Mouse (Mus musculus) forebrain, embryonic 13.5 days (tissue): ENCODE results near the gene Guca2b. TPM values are rescaled to one million over a fixed set of nuclear protein-coding genes. Genes with fewer than 3 reads are reported as not detected.

Experiments used
- ATAC-seq: fragments of 200-750 bp; cut with Nextera tagmentation; 2 replicates; pipeline ENCODE4 v1.8.0; 2017
- H3K27ac ChIP-seq: fragments of 300-500 bp; sonication (generic); 2 replicates; pipeline ENCODE4 v1.5.1; 2015; ENCODE audit warnings: inconsistent platforms, mild to moderate bottlenecking, moderate library complexity
- H3K27me3 ChIP-seq: fragments of 300-500 bp; sonication (generic); 2 replicates; pipeline ENCODE4 v1.6.1; 2015; ENCODE audit warnings: mild to moderate bottlenecking, inconsistent platforms
- H3K36me3 ChIP-seq: fragments of 300-500 bp; sonication (generic); 2 replicates; pipeline ENCODE4 v1.6.1; 2015; ENCODE audit warnings: mild to moderate bottlenecking, inconsistent platforms; ENCODE audit not compliant: poor library complexity, severe bottlenecking
- H3K4me1 ChIP-seq: fragments of 300-500 bp; sonication (generic); 2 replicates; pipeline ENCODE4 v1.6.1; 2015; ENCODE audit warnings: inconsistent platforms
- H3K4me2 ChIP-seq: fragments of 300-500 bp; sonication (generic); 2 replicates; pipeline ENCODE4 v1.6.1; 2015; ENCODE audit warnings: inconsistent platforms, mild to moderate bottlenecking, moderate library complexity
- H3K4me3 ChIP-seq: fragments of 300-500 bp; sonication (generic); 2 replicates; pipeline ENCODE4 v1.5.1; 2015; ENCODE audit warnings: mild to moderate bottlenecking, inconsistent platforms
- H3K9ac ChIP-seq: fragments of 300-500 bp; sonication (generic); 2 replicates; pipeline ENCODE4 v1.6.1; 2015; ENCODE audit warnings: mild to moderate bottlenecking, inconsistent platforms
- H3K9me3 ChIP-seq: fragments of 300-500 bp; sonication (generic); replicated peaks from 2 replicates; pipeline ENCODE4 v1.6.1; 2016; ENCODE audit warnings: inconsistent platforms
- WGBS: fragments of 180-500 bp; shearing (Covaris S2); methylation state at CpG from one replicate; pipeline ENCODE4 v1.1.7; 2015; 5-methylcytosine and 5-hydroxymethylcytosine counted together
- polyA plus RNA-seq: library from polyadenylated mRNA; unstranded; fragments of >200 nt; fragmentation: Nextera tagmentation; extraction: Ambion mirVana; gene quantifications from 2 replicates; pipeline ENCODE4 v1.2.1, GENCODE M21; 2015

Guca2b gene
- polyA plus RNA-seq, 1 experiment from 2014 or later: not detected

GRCm38 (mm10) chr4:119669356-119670209 is 10.8 kb upstream of the Guca2b start:
- no peak overlapping the region for H3K9ac ChIP-seq
- no peak overlapping the region; the same call in 1 of the 2 replicates for H3K4me2 ChIP-seq
- H3K27ac ChIP-seq: peak overlapping the region; percentile 81
- peaks cover 21% of the 10 kb centered on the region for H3K4me1 ChIP-seq
- no peak overlapping the region for H3K4me3 ChIP-seq
- ATAC-seq: peak; percentile 84
- H3K36me3 ChIP-seq: no peaks in the 10 kb centered on the region
- 58% methylated on average over 10 of the region's 10 CpGs for WGBS
- no peaks in the 10 kb centered on the region for H3K27me3 ChIP-seq
- no peaks in the 10 kb centered on the region for H3K9me3 ChIP-seq

DNA sequence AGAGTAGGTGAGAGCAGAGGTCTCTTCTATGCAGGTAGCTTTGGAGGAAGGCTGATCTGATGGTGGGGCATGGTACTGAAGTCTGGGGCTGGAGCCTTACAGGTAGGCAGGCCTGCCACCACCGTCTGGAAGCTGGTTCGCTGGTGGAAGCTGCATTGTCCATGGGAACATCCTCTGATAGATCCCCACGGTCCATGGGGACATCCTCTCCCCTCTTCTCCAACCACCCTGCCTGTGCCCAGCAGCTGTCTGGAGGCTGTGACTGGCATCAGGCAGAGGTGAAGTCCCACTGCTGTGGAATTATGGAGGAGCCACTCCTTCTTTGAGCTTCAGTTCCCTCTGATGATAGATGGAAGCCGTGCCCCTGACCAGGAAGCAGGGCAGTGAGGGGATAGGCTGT is 9.8 kb upstream of the Guca2b start:
- Histone ChIP-seq H3K36me3 (no peaks in the 10 kb centered on the region), H3K4me2 (no peak overlapping the region), H3K4me1 (peaks cover 21% of the 10 kb centered on the region), H3K9ac (no peak overlapping the region), H3K27ac (0 out of 2 replicates have a peak overlapping the region, but pooled peaks have one; percentile 81), H3K9me3 (no peaks in the 10 kb centered on the region), H3K27me3 (no peaks in the 10 kb centered on the region), H3K4me3 (no peak overlapping the region)
- ATAC-seq: no peak
- 77% methylated on average over 4 of the region's 4 CpGs for whole genome bisulfite sequencing

DNA sequence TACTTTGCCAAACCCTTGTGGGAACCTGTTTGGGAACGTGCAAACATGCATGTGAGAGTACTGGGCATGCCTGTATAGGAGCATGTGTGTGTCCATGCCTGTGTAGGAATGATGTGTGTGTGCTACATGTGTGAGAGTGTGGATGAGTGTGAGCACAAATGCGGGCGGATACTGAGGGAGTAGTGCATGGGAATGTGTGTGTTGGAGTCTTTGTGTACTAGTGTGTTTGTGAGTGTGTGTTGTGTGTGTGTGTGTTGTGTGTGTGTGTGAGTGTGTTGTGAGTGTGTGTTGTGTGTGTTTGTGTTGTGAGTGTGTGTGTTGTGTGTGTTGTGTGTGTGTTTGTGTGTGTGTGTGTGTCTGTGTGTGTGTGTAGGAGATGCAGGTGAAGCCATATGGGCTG is 9.4 kb upstream of the Guca2b start:
- Histone ChIP-seq H3K27ac (no peak overlapping the region), H3K27me3 (no peaks in the 10 kb centered on the region), H3K4me3 (no peak overlapping the region), H3K9me3 (no peaks in the 10 kb centered on the region), H3K4me2 (no peak overlapping the region), H3K9ac (no peak overlapping the region), H3K36me3 (no peaks in the 10 kb centered on the region), H3K4me1 (peaks cover 21% of the 10 kb centered on the region)
- no peak for ATAC-seq
- WGBS: 93% methylated on average over 3 of the region's 3 CpGs

- no peak overlapping the region for H3K27ac ChIP-seq
- peaks cover 21% of the 10 kb centered on the region for H3K4me1 ChIP-seq
- no peaks in the 10 kb centered on the region for H3K9me3 ChIP-seq
- WGBS: 18% methylated on average over 5 of the region's 5 CpGs
- no peaks in the 10 kb centered on the region for H3K36me3 ChIP-seq
- no peak overlapping the region for H3K4me3 ChIP-seq
- ATAC-seq: peak; percentile 31; the same call in 1 of the 2 replicates
- H3K27me3 ChIP-seq: no peaks in the 10 kb centered on the region
- H3K9ac ChIP-seq: no peak overlapping the region
- H3K4me2 ChIP-seq: no peak overlapping the region
Observed at GRCm38 (mm10) chr4:119667454-119667853, 8.7 kb upstream of the Guca2b start.

GRCm38 (mm10) chr4:119666116-119666515 is 7.4 kb upstream of the Guca2b start:
- Histone ChIP-seq H3K9me3 (no peaks in the 10 kb centered on the region), H3K27ac (no peak overlapping the region), H3K36me3 (no peaks in the 10 kb centered on the region), H3K27me3 (no peaks in the 10 kb centered on the region), H3K9ac (no peak overlapping the region), H3K4me2 (no peak overlapping the region), H3K4me3 (no peak overlapping the region), H3K4me1 (peaks cover 20% of the 10 kb centered on the region)
- 35% methylated on average over 8 of the region's 8 CpGs for WGBS
- ATAC-seq: no peak

DNA sequence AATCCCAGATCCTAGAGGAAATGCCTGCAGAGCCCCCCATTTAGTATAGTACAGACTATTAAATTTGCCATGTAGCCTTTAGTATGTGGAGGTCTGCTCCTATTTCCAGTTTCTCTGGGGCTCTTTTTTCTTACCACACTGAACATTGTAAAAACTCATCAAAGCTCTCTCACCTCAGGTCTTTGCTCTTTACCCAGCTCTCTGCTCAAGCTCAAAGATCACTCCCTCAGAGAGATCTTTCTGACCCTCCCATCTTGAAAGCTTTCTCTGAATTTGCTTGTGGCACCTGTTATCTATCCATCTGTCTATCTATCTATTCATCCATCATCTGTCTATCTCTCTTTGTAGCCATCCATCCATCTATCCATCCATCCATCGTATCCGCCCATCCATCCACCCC is 6.4 kb upstream of the Guca2b start:
- H3K4me3 ChIP-seq: no peak overlapping the region
- no peak overlapping the region for H3K9ac ChIP-seq
- no peak overlapping the region for H3K4me2 ChIP-seq
- H3K36me3 ChIP-seq: no peaks in the 10 kb centered on the region
- 95% methylated on average over 2 of the region's 2 CpGs for WGBS
- no peak overlapping the region for H3K27ac ChIP-seq
- ATAC-seq: no peak
- H3K4me1 ChIP-seq: peaks cover 10% of the 10 kb centered on the region
- no peaks in the 10 kb centered on the region for H3K27me3 ChIP-seq
- H3K9me3 ChIP-seq: no peaks in the 10 kb centered on the region

DNA sequence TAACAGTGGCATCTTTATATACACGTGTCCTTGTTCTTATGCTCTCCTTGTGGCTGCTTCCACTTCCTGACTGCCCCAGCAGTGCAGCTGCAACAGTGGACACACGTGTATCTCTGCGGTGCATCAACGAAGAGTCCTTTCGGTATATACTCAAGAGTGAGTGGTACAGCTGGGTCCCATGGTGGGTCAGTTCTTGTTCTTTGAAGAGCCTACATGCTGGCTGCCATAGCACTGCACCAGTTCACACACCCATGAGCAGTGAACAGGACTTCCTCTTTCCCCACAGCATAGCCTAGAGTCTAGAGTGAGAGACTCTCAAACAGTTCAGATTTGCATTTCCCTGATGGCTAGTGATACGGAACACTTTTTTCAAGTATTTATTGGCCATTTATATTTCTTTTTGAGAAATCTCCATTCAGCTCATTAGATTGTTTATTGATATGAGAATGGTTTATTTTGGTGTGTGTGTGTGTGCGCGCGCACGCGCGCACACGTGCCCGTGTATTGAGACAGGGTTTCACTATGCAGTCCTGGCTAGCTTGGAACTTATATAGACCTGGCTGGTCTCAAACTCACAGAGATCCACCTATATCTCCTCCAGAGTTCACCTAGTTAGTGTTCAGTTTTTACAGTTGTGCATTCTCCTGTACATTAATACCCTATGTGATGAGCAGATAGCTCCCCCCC is 4.8 kb upstream of the Guca2b start:
- no peaks in the 10 kb centered on the region for H3K36me3 ChIP-seq

GRCm38 (mm10) chr4:119662976-119663375 is 4.2 kb upstream of the Guca2b start:
- no peaks in the 10 kb centered on the region for H3K27me3 ChIP-seq
- no peak overlapping the region for H3K27ac ChIP-seq
- no peak for ATAC-seq
- H3K4me2 ChIP-seq: no peak overlapping the region
- 95% methylated on average over 7 of the region's 7 CpGs for WGBS
- no peaks in the 10 kb centered on the region for H3K36me3 ChIP-seq
- H3K4me1 ChIP-seq: no peaks in the 10 kb centered on the region
- H3K4me3 ChIP-seq: no peak overlapping the region
- no peak overlapping the region for H3K9ac ChIP-seq
- H3K9me3 ChIP-seq: no peaks in the 10 kb centered on the region

More for the DNA sequence above, 4.8 kb upstream of the Guca2b start:
- 95% methylated on average over 14 of the region's 14 CpGs for WGBS
- H3K27ac ChIP-seq: no peak overlapping the region
- no peak overlapping the region for H3K9ac ChIP-seq
- H3K4me2 ChIP-seq: no peak overlapping the region
- H3K27me3 ChIP-seq: no peaks in the 10 kb centered on the region
- no peaks in the 10 kb centered on the region for H3K4me1 ChIP-seq
- no peak overlapping the region for H3K4me3 ChIP-seq
- no peaks in the 10 kb centered on the region for H3K9me3 ChIP-seq
- ATAC-seq: no peak

DNA sequence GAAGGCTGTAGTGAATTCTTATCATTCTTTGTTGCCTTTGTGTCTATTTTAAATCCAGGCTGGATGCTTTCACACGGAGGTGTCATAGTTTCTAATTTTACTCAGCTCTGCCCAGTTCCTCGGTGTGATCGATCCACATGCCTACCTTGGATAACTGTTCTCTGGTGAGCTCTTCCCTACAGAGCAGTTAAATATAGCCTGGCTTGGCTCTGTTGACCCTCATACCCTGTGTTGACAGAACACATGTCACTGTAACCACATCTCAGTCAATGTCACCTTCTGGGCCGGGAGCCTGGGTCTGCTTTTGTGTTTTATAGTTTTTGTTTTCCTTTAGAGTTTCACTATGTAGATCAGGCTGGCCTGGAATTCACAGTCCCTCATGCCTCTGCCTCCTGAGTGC is 3.4 kb upstream of the Guca2b start:
- no peaks in the 10 kb centered on the region for H3K4me1 ChIP-seq
- ATAC-seq: no peak

DNA sequence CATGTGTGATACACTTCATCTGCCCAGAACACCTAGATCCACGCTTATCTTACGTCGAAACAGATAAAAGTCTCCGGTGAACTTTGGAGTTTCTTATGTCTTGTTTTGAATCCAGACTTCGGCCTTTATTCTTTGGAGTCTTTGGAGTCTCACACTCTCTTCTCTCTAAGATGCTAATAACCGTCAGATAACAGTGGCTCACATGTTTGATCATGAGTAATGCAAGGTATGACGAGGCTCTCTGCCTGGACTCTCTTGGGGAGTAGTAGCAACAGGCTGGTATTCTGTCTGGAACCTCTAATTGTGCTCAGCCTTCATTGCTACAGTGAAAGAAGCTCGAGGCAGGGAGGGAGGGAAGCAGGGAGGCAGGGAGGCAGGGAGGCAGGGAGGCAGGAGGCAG is 1.3 kb upstream of the Guca2b start:
- ATAC-seq: no peak
- H3K4me1 ChIP-seq: no peaks in the 10 kb centered on the region

More for the DNA sequence above, 3.4 kb upstream of the Guca2b start:
- Histone ChIP-seq H3K9ac (no peak overlapping the region), H3K27me3 (no peaks in the 10 kb centered on the region), H3K36me3 (no peaks in the 10 kb centered on the region), H3K9me3 (no peaks in the 10 kb centered on the region), H3K27ac (no peak overlapping the region), H3K4me3 (no peak overlapping the region), H3K4me2 (no peak overlapping the region)
- WGBS: 73% methylated on average over 4 of the region's 4 CpGs

GRCm38 (mm10) chr4:119658246-119658645 is 508 bp downstream of the Guca2b start:
- H3K9me3 ChIP-seq: peaks cover 4% of the 10 kb centered on the region
- H3K4me1 ChIP-seq: no peaks in the 10 kb centered on the region
- H3K36me3 ChIP-seq: no peaks in the 10 kb centered on the region
- 50% methylated on average over 1 of the region's 2 CpGs for WGBS
- H3K4me2 ChIP-seq: no peak overlapping the region
- ATAC-seq: no peak
- no peak overlapping the region for H3K27ac ChIP-seq
- H3K4me3 ChIP-seq: no peak overlapping the region
- H3K9ac ChIP-seq: no peak overlapping the region
- H3K27me3 ChIP-seq: no peaks in the 10 kb centered on the region

More for the DNA sequence above, 1.3 kb upstream of the Guca2b start:
- Histone ChIP-seq H3K9ac (no peak overlapping the region), H3K27me3 (no peaks in the 10 kb centered on the region), H3K36me3 (no peaks in the 10 kb centered on the region), H3K9me3 (no peaks in the 10 kb centered on the region), H3K27ac (no peak overlapping the region), H3K4me2 (no peak overlapping the region), H3K4me3 (no peak overlapping the region)
- 83% methylated on average over 8 of the region's 8 CpGs for WGBS

- Histone ChIP-seq H3K4me1 (no peaks in the 10 kb centered on the region), H3K4me2 (no peak overlapping the region), H3K27ac (no peak overlapping the region), H3K27me3 (no peaks in the 10 kb centered on the region), H3K9me3 (peaks cover 9% of the 10 kb centered on the region), H3K9ac (no peak overlapping the region), H3K36me3 (no peaks in the 10 kb centered on the region), H3K4me3 (no peak overlapping the region)
- ATAC-seq: no peak
- WGBS: 84% methylated on average over 1 of the region's 1 CpGs
Observed at GRCm38 (mm10) chr4:119657011-119657410, 1.7 kb downstream of the Guca2b start.
